Mouse (Mus musculus) liver, adult 2 months (tissue): ENCODE data around the gene Epb41l5. TPM values are rescaled to one million over a fixed set of nuclear protein-coding genes. Genes with fewer than 3 reads are reported as not detected.
A peak's percentile ranks its signal among the peaks of the same experiment; 100 is the strongest.

Experiments used
- DNase-seq: peaks from one replicate; pipeline ENCODE4 v3.0.0-alpha.2; 2011; ENCODE audit warnings: low read depth, low spot score; ENCODE audit errors: extremely low read depth
- H3K27ac ChIP-seq: fragments of 200-500 bp; replicated peaks from 2 replicates; pipeline ENCODE4 v1.5.1; 2012; ENCODE audit warnings: low read depth, mild to moderate bottlenecking, control low read depth, inconsistent platforms, low read length; ENCODE audit not compliant: insufficient read depth
- H3K27me3 ChIP-seq: fragments of 200-500 bp; 2 replicates; pipeline ENCODE4 v1.6.1; 2012; ENCODE audit warnings: mild to moderate bottlenecking, moderate library complexity, low read length, inconsistent platforms; ENCODE audit not compliant: control insufficient read depth, insufficient read depth
- H3K36me3 ChIP-seq: fragments of 200-500 bp; 2 replicates; pipeline ENCODE4 v1.6.1; 2012; ENCODE audit warnings: low read length, inconsistent platforms; ENCODE audit not compliant: control insufficient read depth, insufficient read depth
- H3K4me1 ChIP-seq: fragments of 200-500 bp; 2 replicates; pipeline ENCODE4 v1.6.1; 2011; ENCODE audit warnings: low read length; ENCODE audit not compliant: control insufficient read depth, insufficient read depth
- H3K4me3 ChIP-seq: fragments of 200-500 bp; 2 replicates; pipeline ENCODE4 v1.5.1; 2011; ENCODE audit warnings: low read depth, mild to moderate bottlenecking, control low read depth, low read length, moderate library complexity; ENCODE audit not compliant: insufficient read depth
- H3K79me2 ChIP-seq: fragments of 200-500 bp; 2 replicates; pipeline ENCODE4 v1.6.1; 2012; ENCODE audit warnings: inconsistent platforms, mild to moderate bottlenecking, low read length, moderate library complexity; ENCODE audit not compliant: control insufficient read depth, insufficient read depth
- H3K9ac ChIP-seq: fragments of 200-500 bp; 2 replicates; pipeline ENCODE4 v1.6.1; 2012; ENCODE audit warnings: low read depth, mild to moderate bottlenecking, control low read depth, inconsistent platforms, low read length
- CTCF ChIP-seq: fragments of 200-500 bp; IDR thresholded peaks from 2 replicates; pipeline ENCODE4 v1.5.1; 2011; ENCODE audit warnings: low read depth, low read length, control low read depth
- POLR2A ChIP-seq: fragments of 200-500 bp; IDR thresholded peaks from 2 replicates; pipeline ENCODE4 v1.6.1; 2011; ENCODE audit warnings: low read length, control low read depth; ENCODE audit not compliant: insufficient read depth; ENCODE audit errors: extremely low read depth
- WGBS: fragments of 180-500 bp; shearing (Covaris S2); methylation state at CpG from one replicate; pipeline ENCODE4 v1.1.7; 2018; 5-methylcytosine and 5-hydroxymethylcytosine counted together
- polyA plus RNA-seq: library from polyadenylated mRNA; depleted of rRNA; stranded (reverse); fragments of >200 nt; gene quantifications from 2 replicates; pipeline ENCODE4 v1.2.3, GENCODE M21; 2012; rRNA removed
- total RNA-seq: library from RNA; depleted of rRNA; stranded (reverse); fragments of >200 nt; gene quantifications from 2 replicates; pipeline ENCODE4 v1.2.3, GENCODE M21; 2014; rRNA removed

Gene Epb41l5
- total RNA-seq = 38.0 and 47.3 TPM in 2 replicates
- 14.9 and 18.8 TPM in 2 replicates for polyA plus RNA-seq

- under 1% methylated on average over 86 of the region's 86 CpGs for WGBS
- H3K4me1 ChIP-seq = peaks cover 4% of the 10 kb centered on the region
- DNase-seq = peak; percentile 74
- peak within 1 kb of the TSS; percentile 95 for H3K27ac ChIP-seq
- TF ChIP-seq POLR2A (0 out of 2 replicates have a peak, but pooled peaks have one; percentile 30), CTCF (no peak)
- H3K36me3 ChIP-seq = no peaks in the 10 kb centered on the region
- peak within 1 kb of the TSS; percentile 98 for H3K4me3 ChIP-seq
- H3K9ac ChIP-seq = peak within 1 kb of the TSS; percentile 91
- peaks cover 12% of the 10 kb centered on the region; the same call in 1 of the 2 replicates for H3K79me2 ChIP-seq
- H3K27me3 ChIP-seq = no peaks in the 10 kb centered on the region
Measured at GRCm38 (mm10) chr1:119648205-119649111, at the start of gene Epb41l5. TSS of gene Epb41l5 (minus strand) at chr1:119649000.

DNA sequence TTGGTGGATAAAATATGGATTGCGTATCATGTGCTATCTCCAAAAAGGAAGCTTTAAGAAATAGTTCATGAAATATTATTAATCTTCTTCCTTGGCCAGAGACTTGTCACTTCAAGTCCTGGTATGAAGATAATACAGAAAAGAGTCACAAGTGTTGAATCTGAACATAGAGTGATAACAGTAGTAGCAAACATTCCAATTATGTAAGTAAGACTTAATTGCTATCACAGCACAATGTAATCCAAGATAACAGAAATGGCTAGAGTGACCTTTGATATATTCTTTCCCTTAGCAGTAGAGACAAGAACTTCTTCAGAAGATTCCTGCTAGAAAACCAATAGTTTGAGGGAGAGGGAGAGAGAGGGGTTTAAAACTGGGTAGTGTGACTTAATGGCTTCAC is 48.1 kb upstream of the Epb41l5 start:
- Histone ChIP-seq H3K27me3 (no peaks in the 10 kb centered on the region), H3K36me3 (peaks cover 4% of the 10 kb centered on the region; the same call in 1 of the 2 replicates), H3K27ac (no peak overlapping the region), H3K79me2 (no peaks in the 10 kb centered on the region), H3K9ac (no peak overlapping the region), H3K4me3 (no peak overlapping the region), H3K4me1 (no peaks in the 10 kb centered on the region)
- TF ChIP-seq POLR2A (no peak), CTCF (no peak)
- WGBS = 83% methylated on average over 1 of the region's 1 CpGs
- DNase-seq = no peak

GRCm38 (mm10) chr1:119685773-119686558 is 37.2 kb upstream of the Epb41l5 start:
- no peak for TF ChIP-seq POLR2A
- no peak for TF ChIP-seq CTCF
- Histone ChIP-seq H3K4me3 (no peak overlapping the region), H3K4me1 (no peaks in the 10 kb centered on the region; the same call in 1 of the 2 replicates), H3K79me2 (no peaks in the 10 kb centered on the region), H3K27me3 (no peaks in the 10 kb centered on the region), H3K9ac (no peak overlapping the region), H3K27ac (no peak overlapping the region), H3K36me3 (peaks cover 8% of the 10 kb centered on the region)
- 98% methylated on average over 3 of the region's 3 CpGs for WGBS
- no peak for DNase-seq

GRCm38 (mm10) chr1:119681663-119682213 is 32.9 kb upstream of the Epb41l5 start:
- TF ChIP-seq POLR2A (no peak), CTCF (no peak)
- no peak overlapping the region for H3K27ac ChIP-seq
- H3K4me1 ChIP-seq = no peaks in the 10 kb centered on the region; the same call in 1 of the 2 replicates
- H3K9ac ChIP-seq = no peak overlapping the region
- H3K27me3 ChIP-seq = no peaks in the 10 kb centered on the region
- no peak overlapping the region for H3K4me3 ChIP-seq
- DNase-seq = no peak
- peaks cover 2% of the 10 kb centered on the region; the same call in 1 of the 2 replicates for H3K36me3 ChIP-seq
- WGBS = 92% methylated on average over 2 of the region's 2 CpGs
- H3K79me2 ChIP-seq = no peaks in the 10 kb centered on the region

- DNase-seq = peak; percentile 50
Measured at GRCm38 (mm10) chr1:119674984-119675383, 26.2 kb upstream of the Epb41l5 start.

More at GRCm38 (mm10) chr1:119674984-119675383, 26.2 kb upstream of the Epb41l5 start:
- Histone ChIP-seq H3K9ac (no peak overlapping the region), H3K27me3 (no peaks in the 10 kb centered on the region), H3K4me3 (no peak overlapping the region), H3K79me2 (no peaks in the 10 kb centered on the region), H3K27ac (no peak overlapping the region), H3K36me3 (peaks cover 2% of the 10 kb centered on the region; the same call in 1 of the 2 replicates), H3K4me1 (no peaks in the 10 kb centered on the region)
- WGBS = 44% methylated on average over 1 of the region's 1 CpGs
- TF ChIP-seq CTCF = peak; percentile 65
- no peak for TF ChIP-seq POLR2A
